Mouse (Mus musculus) MEL (cell line): Measurements from ENCODE around the gene Ahsa2. TPM values are rescaled to one million over a fixed set of nuclear protein-coding genes. Genes with fewer than 3 reads are reported as not detected.
"Not testable (repeated sequence)": the region's sequence is repeated elsewhere in the genome, so short reads cannot be mapped to it uniquely, and the experiment has no call there.

Experiments
- DNase-seq: peaks from one replicate; pipeline ENCODE4 v3.0.0; 2011; ENCODE audit warnings: low read depth, low spot score
- H3K27ac ChIP-seq: 2 replicates; pipeline ENCODE4 v1.5.1; 2012; ENCODE audit warnings: low read depth, mild to moderate bottlenecking, control low read depth, low read length, moderate library complexity; ENCODE audit not compliant: control insufficient read depth
- H3K27me3 ChIP-seq, 2 experiments: fragments of 150-350 bp in 1 of 2; sonication (generic) in 1 of 2; 2 replicates each; pipeline ENCODE4 v1.6.1; 2012; ENCODE audit warnings: low read length in 2 of 2, mild to moderate bottlenecking in 2 of 2, improper control_type of control experiment in 1 of 2, moderate library complexity in 1 of 2; ENCODE audit not compliant: insufficient read depth in 2 of 2, control insufficient read depth in 1 of 2
- H3K36me3 ChIP-seq, 2 experiments: 2 replicates each; pipeline ENCODE4 v1.6.1; 2012 to 2014; ENCODE audit warnings: low read length in 2 of 2, improper control_type of control experiment in 1 of 2, inconsistent platforms in 1 of 2, mild to moderate bottlenecking in 1 of 2; ENCODE audit not compliant: insufficient read depth in 2 of 2, control insufficient read depth in 1 of 2
- H3K4me1 ChIP-seq, 2 experiments: fragments of 150-350 bp in 1 of 2; sonication (generic) in 1 of 2; 2 replicates each; pipeline ENCODE4 v1.6.1; 2012; ENCODE audit warnings: low read length in 2 of 2, improper control_type of control experiment in 1 of 2, mild to moderate bottlenecking in 1 of 2; ENCODE audit not compliant: insufficient read depth in 2 of 2, control insufficient read depth in 1 of 2
- H3K4me3 ChIP-seq, 2 experiments: fragments of 150-350 bp in 1 of 2; sonication (generic) in 1 of 2; 2 replicates each; pipeline ENCODE4 v1.5.1; 2012; ENCODE audit warnings: low read depth in 2 of 2, low read length in 2 of 2, mild to moderate bottlenecking in 2 of 2, moderate library complexity in 2 of 2, control low read depth in 1 of 2, improper control_type of control experiment in 1 of 2; ENCODE audit not compliant: control insufficient read depth in 1 of 2, insufficient read depth in 1 of 2
- H3K79me2 ChIP-seq: 2 replicates; pipeline ENCODE4 v1.6.1; 2012; ENCODE audit warnings: mild to moderate bottlenecking, low read length, moderate library complexity; ENCODE audit not compliant: control insufficient read depth, poor library complexity, insufficient read depth
- H3K9ac ChIP-seq: 2 replicates; pipeline ENCODE4 v1.6.1; 2012; ENCODE audit warnings: low read depth, mild to moderate bottlenecking, control low read depth, low read length, moderate library complexity; ENCODE audit not compliant: control insufficient read depth, poor library complexity, severe bottlenecking
- H3K9me3 ChIP-seq: fragments of 150-350 bp; sonication (generic); replicated peaks from 2 replicates; pipeline ENCODE4 v1.6.1; 2012; ENCODE audit warnings: mild to moderate bottlenecking, low read length, improper control_type of control experiment, moderate library complexity; ENCODE audit not compliant: insufficient read depth
- CHD1 ChIP-seq: IDR thresholded peaks from 2 replicates; pipeline ENCODE4 v1.6.1; 2012; ENCODE audit warnings: low read depth, mild to moderate bottlenecking, inconsistent platforms, low read length, improper control_type of control experiment
- EP300 ChIP-seq, 2 experiments: IDR thresholded peaks; 2 replicates each; pipeline ENCODE4 v1.6.1; 2011; ENCODE audit warnings: improper control_type of control experiment in 2 of 2, low read length in 2 of 2, low read depth in 1 of 2, mild to moderate bottlenecking in 1 of 2
- ETS1 ChIP-seq: IDR thresholded peaks from 2 replicates; pipeline ENCODE4 v1.6.1; 2012; ENCODE audit warnings: low read depth, mild to moderate bottlenecking, inconsistent platforms, low read length, improper control_type of control experiment, moderate library complexity
- GATA1 ChIP-seq: IDR thresholded peaks from 2 replicates; pipeline ENCODE4 v1.6.1; 2011; ENCODE audit warnings: low read depth, low read length, improper control_type of control experiment
- HCFC1 ChIP-seq: IDR thresholded peaks from 2 replicates; pipeline ENCODE4 v1.6.1; 2012; ENCODE audit warnings: low read depth, mild to moderate bottlenecking, inconsistent platforms, low read length, improper control_type of control experiment, moderate library complexity
- MAX ChIP-seq: IDR thresholded peaks from 2 replicates; pipeline ENCODE4 v1.6.1; 2011; ENCODE audit warnings: low read length, improper control_type of control experiment
- MXI1 ChIP-seq: IDR thresholded peaks from 2 replicates; pipeline ENCODE4 v1.6.1; 2011; ENCODE audit warnings: mild to moderate bottlenecking, low read depth, low read length, improper control_type of control experiment
- NRF1 ChIP-seq: IDR thresholded peaks from 2 replicates; pipeline ENCODE4 v1.6.1; 2014; ENCODE audit warnings: low read depth, mild to moderate bottlenecking, inconsistent platforms, low read length, improper control_type of control experiment, moderate library complexity; ENCODE audit not compliant: poor library complexity, insufficient read depth, severe bottlenecking
- RCOR1 ChIP-seq: IDR thresholded peaks from 2 replicates; pipeline ENCODE4 v1.6.1; 2012; ENCODE audit warnings: low read depth, mild to moderate bottlenecking, inconsistent platforms, low read length, improper control_type of control experiment
- SIN3A ChIP-seq: IDR thresholded peaks from 2 replicates; pipeline ENCODE4 v1.6.1; 2012; ENCODE audit warnings: low read length, improper control_type of control experiment, inconsistent platforms
- SMC3 ChIP-seq: IDR thresholded peaks from 2 replicates; pipeline ENCODE4 v1.6.1; 2011; ENCODE audit warnings: low read depth, low read length, improper control_type of control experiment
- TAL1 ChIP-seq: IDR thresholded peaks from 2 replicates; pipeline ENCODE4 v1.6.1; 2012; ENCODE audit warnings: mild to moderate bottlenecking, inconsistent platforms, low read length, moderate library complexity, mixed read lengths
- TCF12 ChIP-seq: IDR thresholded peaks from 2 replicates; pipeline ENCODE4 v1.6.1; 2014; ENCODE audit warnings: low read depth, mild to moderate bottlenecking, inconsistent platforms, low read length, improper control_type of control experiment, moderate library complexity
- UBTF ChIP-seq: IDR thresholded peaks from 2 replicates; pipeline ENCODE4 v1.6.1; 2012; ENCODE audit warnings: low read depth, mild to moderate bottlenecking, inconsistent platforms, low read length, improper control_type of control experiment, moderate library complexity, borderline replicate concordance; ENCODE audit not compliant: insufficient read depth
- USF1 ChIP-seq: IDR thresholded peaks from 2 replicates; pipeline ENCODE4 v1.6.1; 2014; ENCODE audit warnings: low read depth, mild to moderate bottlenecking, inconsistent platforms, low read length, improper control_type of control experiment, moderate library complexity
- ZKSCAN1 ChIP-seq: IDR thresholded peaks from 2 replicates; pipeline ENCODE4 v1.6.1; 2012; ENCODE audit warnings: low read depth, mild to moderate bottlenecking, inconsistent platforms, low read length, improper control_type of control experiment, moderate library complexity
- polyA plus RNA-seq, 2 experiments: library from polyadenylated mRNA; stranded (reverse) in 1 of 2; unstranded in 1 of 2; fragments of >175 nt in 1 of 2; fragments of >200 nt in 1 of 2; gene quantifications; 2 replicates each; pipeline versions ENCODE4 v1.2.1 to v1.2.4; 2012; ENCODE audit warnings: low replicate concordance in 2 of 2, low read depth in 1 of 2; ENCODE audit not compliant: insufficient read length in 2 of 2, insufficient read depth in 1 of 2, missing spikeins in 1 of 2
- total RNA-seq: library from RNA; depleted of rRNA; stranded (reverse); fragments of 300-350 nt; gene quantifications from 2 replicates; pipeline ENCODE4 v1.2.3, GENCODE M21; 2012

Ahsa2 gene
- total and polyA plus RNA-seq, 3 experiments, result 35.6 to 37.8 TPM; not detected in 1

DNA sequence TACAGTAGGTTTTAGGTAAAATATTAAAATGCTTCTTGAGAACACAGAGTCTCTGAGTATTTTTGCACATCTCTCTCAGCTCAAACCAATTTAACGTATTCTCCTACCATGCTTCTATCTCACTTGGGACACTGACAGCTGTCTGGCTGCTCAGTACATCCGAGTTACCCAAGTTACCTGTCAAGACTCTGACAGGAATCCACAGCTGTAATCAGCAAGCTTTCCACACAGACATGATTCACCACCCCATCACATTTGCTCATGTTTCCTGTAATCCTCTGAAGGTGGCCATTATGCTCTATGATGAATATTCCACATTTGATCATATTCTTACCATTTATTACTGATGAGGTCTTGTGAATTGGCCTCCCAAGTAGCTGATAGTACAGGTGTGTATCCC lies 17.5 kb upstream of the Ahsa2 start:
- H3K9me3 ChIP-seq, result no peaks in the 10 kb centered on the region
- TF ChIP-seq ETS1, result no peak
- no peak for TF ChIP-seq GATA1
- no peak for TF ChIP-seq MAX
- no peak overlapping the region for H3K4me3 ChIP-seq
- DNase-seq, result no peak
- no peaks in the 10 kb centered on the region for H3K36me3 ChIP-seq
- no peak overlapping the region for H3K9ac ChIP-seq
- no peaks in the 10 kb centered on the region for H3K4me1 ChIP-seq
- no peak overlapping the region for H3K27ac ChIP-seq
- H3K27me3 ChIP-seq, result no peaks in the 10 kb centered on the region
- H3K79me2 ChIP-seq, result no peaks in the 10 kb centered on the region

DNA sequence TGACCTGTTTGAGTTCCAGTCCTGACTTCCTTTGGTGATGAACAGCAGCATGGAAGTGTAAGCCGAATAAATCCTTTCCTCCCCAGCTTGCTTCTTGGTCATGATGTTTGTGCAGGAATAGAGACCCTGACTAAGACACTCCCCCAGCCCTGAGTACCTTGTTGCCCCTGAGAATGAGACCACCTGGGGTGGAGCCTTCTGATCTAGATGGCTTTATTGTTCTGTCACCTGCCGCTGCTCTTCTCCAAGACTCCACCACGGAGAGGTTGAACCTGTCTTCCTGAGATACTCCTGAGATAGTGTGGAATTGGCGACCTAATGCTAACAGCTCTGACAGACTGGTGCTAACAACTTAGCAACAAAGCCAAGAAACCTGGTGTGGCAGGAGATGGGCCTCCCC lies 17.0 kb upstream of the Ahsa2 start:
- not testable (repeated sequence) for H3K4me3 ChIP-seq, H3K9me3 ChIP-seq, H3K36me3 ChIP-seq, H3K4me1 ChIP-seq, H3K9ac ChIP-seq, H3K27me3 ChIP-seq, H3K27ac ChIP-seq, DNase-seq, H3K79me2 ChIP-seq

DNA sequence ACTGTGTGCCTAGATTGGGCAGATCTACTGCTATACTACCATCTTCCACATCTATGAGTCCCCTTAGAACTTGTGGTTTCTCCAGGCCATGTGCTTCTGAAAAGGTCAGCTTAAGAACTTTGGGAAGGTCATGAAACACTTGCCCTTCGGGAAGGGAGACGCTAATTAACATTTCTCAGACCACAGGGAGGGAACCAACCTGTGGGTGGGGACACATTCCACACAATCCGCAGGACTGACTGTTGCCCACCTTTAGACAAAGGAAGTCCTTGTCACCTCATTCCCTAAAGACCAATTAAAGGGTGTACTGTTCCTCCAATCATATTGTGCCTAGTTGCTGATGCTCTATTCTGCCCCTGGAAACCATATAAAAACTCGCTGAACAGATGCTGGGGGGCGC lies 7.0 kb upstream of the Ahsa2 start:
- not testable (repeated sequence) for H3K27me3 ChIP-seq, H3K27ac ChIP-seq, DNase-seq, H3K9ac ChIP-seq, H3K9me3 ChIP-seq, H3K4me3 ChIP-seq, H3K79me2 ChIP-seq, H3K4me1 ChIP-seq, H3K36me3 ChIP-seq

DNA sequence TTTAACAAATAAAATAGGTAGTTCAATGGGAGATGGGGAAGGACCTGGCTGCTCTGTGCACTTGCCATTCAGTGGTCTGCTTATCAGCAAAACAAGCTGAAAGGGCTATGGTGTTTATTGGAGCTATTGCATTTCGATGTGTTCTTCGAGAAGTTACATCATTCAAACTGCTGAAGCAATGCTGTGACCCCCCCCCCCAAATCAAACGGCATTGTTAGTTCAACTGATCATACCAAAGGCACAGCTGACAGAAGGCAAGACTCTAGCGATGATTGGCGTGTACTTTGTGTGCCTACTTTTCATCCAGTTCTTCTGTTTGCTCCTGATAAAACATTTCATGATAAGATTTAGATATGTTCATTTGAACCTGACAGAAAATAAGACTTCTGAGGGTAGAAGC lies 779 bp upstream of the Ahsa2 start:
- H3K9me3 ChIP-seq, result no peaks in the 10 kb centered on the region
- H3K79me2 ChIP-seq, result peaks cover 9% of the 10 kb centered on the region
- H3K4me1 ChIP-seq, result peaks cover 4 to 16% of the 10 kb centered on the region in 2 experiments
- no peaks in the 10 kb centered on the region for H3K27me3 ChIP-seq
- H3K4me3 ChIP-seq, result peak overlapping the region; percentile 59 to 63
- H3K9ac ChIP-seq, result peak overlapping the region; percentile 66
- peak; percentile 74 for TF ChIP-seq MXI1
- no peak for TF ChIP-seq UBTF
- peak; percentile 60; the same call in 1 of the 2 replicates for TF ChIP-seq GATA1
- TF ChIP-seq RCOR1, result no peak
- TF ChIP-seq ETS1, result peak; percentile 90
- TF ChIP-seq EP300 (IDR thresholded peaks at IDR 0.05; ENCODE audit: low read depth in 1 of 2, low read length in 2 of 2), result peak; percentile 35 to 67; a peak in 2 of 4 replicates
- peak; percentile 90 for TF ChIP-seq SIN3A
- TF ChIP-seq USF1, result no peak
- TF ChIP-seq ZKSCAN1, result 0 out of 2 replicates have a peak, but pooled peaks have one; percentile 11
- peak; percentile 81 for TF ChIP-seq TCF12
- 0 out of 2 replicates have a peak, but pooled peaks have one; percentile 4 for TF ChIP-seq CHD1
- peak; percentile 37 for TF ChIP-seq TAL1
- TF ChIP-seq NRF1, result no peak
- 0 out of 2 replicates have a peak, but pooled peaks have one; percentile 48 for TF ChIP-seq HCFC1
- peak; percentile 8; the same call in 1 of the 2 replicates for TF ChIP-seq SMC3
- H3K27ac ChIP-seq, result peak overlapping the region; percentile 47
- DNase-seq, result peak; percentile 85
- H3K36me3 ChIP-seq, result peaks cover 6 to 9% of the 10 kb centered on the region in 2 experiments
